Mouse (Mus musculus) embryonic facial prominence, embryonic 15.5 days (tissue): Measurements from ENCODE around the gene Cdk2ap2. TPM values are rescaled to one million over a fixed set of nuclear protein-coding genes. Genes with fewer than 3 reads are reported as not detected.

Experiments
- ATAC-seq: fragments of 200-750 bp; cut with Nextera tagmentation; 2 replicates; pipeline ENCODE4 v1.8.0; 2017; ENCODE audit warnings: low read depth, moderate TSS enrichment; ENCODE audit not compliant: insufficient number of reproducible peaks, low FRiP score, low TSS enrichment
- H3K27ac ChIP-seq: fragments of 300-500 bp; sonication (generic); replicated peaks from 2 replicates; pipeline ENCODE4 v1.5.1; 2015; ENCODE audit warnings: mild to moderate bottlenecking, inconsistent platforms
- H3K27me3 ChIP-seq: fragments of 300-500 bp; sonication (generic); 2 replicates; pipeline ENCODE4 v1.6.1; 2015; ENCODE audit warnings: inconsistent platforms
- H3K36me3 ChIP-seq: fragments of 300-500 bp; sonication (generic); 2 replicates; pipeline ENCODE4 v1.6.1; 2015; ENCODE audit warnings: mild to moderate bottlenecking, inconsistent platforms
- H3K4me1 ChIP-seq: fragments of 300-500 bp; sonication (generic); 2 replicates; pipeline ENCODE4 v1.6.1; 2015; ENCODE audit warnings: inconsistent platforms
- H3K4me2 ChIP-seq: fragments of 300-500 bp; sonication (generic); replicated peaks from 2 replicates; pipeline ENCODE4 v1.6.1; 2015; ENCODE audit warnings: mild to moderate bottlenecking, inconsistent platforms
- H3K4me3 ChIP-seq: fragments of 300-500 bp; sonication (generic); replicated peaks from 2 replicates; pipeline ENCODE4 v1.5.1; 2015; ENCODE audit warnings: mild to moderate bottlenecking, inconsistent platforms
- H3K9ac ChIP-seq: fragments of 300-500 bp; sonication (generic); 2 replicates; pipeline ENCODE4 v1.6.1; 2015; ENCODE audit warnings: inconsistent platforms
- H3K9me3 ChIP-seq: fragments of 300-500 bp; sonication (generic); replicated peaks from 2 replicates; pipeline ENCODE4 v1.6.1; 2016; ENCODE audit warnings: inconsistent platforms
- WGBS: fragments of 180-500 bp; shearing (Covaris S2); methylation state at CpG from one replicate; pipeline ENCODE4 v1.1.7; 2015; 5-methylcytosine and 5-hydroxymethylcytosine counted together
- polyA plus RNA-seq: library from polyadenylated mRNA; unstranded; fragments of >200 nt; fragmentation: Nextera tagmentation; extraction: Ambion mirVana; gene quantifications from 2 replicates; pipeline ENCODE4 v1.2.1, GENCODE M21; 2015

Gene Cdk2ap2
- polyA plus RNA-seq, 1 experiment from 2014 or later: 92.8 TPM

DNA sequence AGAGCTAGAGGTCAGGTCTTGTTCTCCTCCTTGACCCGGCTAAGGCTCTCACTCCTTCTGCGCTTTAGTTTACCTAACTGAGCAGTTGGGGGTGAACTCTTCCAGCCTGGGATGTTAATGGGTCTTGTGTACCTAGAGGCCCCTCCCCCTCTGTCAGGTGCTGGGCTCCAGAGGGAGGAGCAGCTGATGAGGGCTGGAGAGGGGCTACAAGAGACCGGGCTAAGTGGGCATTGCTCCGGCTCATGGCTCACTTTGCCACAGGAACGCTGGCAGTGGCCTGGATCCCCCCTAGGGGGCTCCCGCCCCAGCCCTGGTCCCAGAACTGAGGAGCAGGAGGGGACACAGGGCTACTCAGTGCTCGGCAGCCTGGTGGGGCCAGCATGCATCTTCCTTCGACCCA is 13.2 kb upstream of the Cdk2ap2 start:
- Histone ChIP-seq H3K4me1 (no peaks in the 10 kb centered on the region), H3K4me2 (no peak overlapping the region), H3K9me3 (no peaks in the 10 kb centered on the region), H3K36me3 (no peaks in the 10 kb centered on the region), H3K9ac (no peak overlapping the region), H3K4me3 (no peak overlapping the region), H3K27me3 (no peaks in the 10 kb centered on the region), H3K27ac (no peak overlapping the region)
- no peak for ATAC-seq
- 26% methylated on average over 8 of the region's 8 CpGs for whole genome bisulfite sequencing

DNA sequence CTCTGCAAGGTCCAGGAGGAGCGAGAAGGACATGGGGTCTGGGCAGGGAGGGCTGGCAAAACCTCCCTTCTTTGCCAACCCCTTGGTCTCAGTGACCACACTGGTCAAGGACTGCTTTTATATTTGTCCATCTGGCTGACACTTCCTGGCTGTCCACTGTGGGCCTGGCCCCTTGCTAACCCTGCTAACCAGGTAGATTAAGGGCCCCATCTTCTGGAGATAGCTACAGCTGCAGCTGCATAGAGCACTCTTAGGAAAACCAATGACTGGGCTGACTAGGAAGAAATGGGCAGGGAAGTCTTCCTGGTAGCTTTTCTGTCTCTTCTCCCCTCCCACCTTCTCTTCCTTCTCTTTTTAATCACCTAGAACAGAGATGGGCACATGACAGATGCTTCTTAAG is 12.0 kb upstream of the Cdk2ap2 start:
- H3K36me3 ChIP-seq: no peaks in the 10 kb centered on the region
- H3K27me3 ChIP-seq: peaks cover 2% of the 10 kb centered on the region; the same call in 1 of the 2 replicates
- H3K4me2 ChIP-seq: no peak overlapping the region
- H3K27ac ChIP-seq: no peak overlapping the region
- 67% methylated on average over 1 of the region's 1 CpGs for WGBS
- H3K9ac ChIP-seq: no peak overlapping the region
- ATAC-seq: no peak
- H3K4me3 ChIP-seq: no peak overlapping the region
- H3K9me3 ChIP-seq: no peaks in the 10 kb centered on the region
- H3K4me1 ChIP-seq: no peaks in the 10 kb centered on the region

DNA sequence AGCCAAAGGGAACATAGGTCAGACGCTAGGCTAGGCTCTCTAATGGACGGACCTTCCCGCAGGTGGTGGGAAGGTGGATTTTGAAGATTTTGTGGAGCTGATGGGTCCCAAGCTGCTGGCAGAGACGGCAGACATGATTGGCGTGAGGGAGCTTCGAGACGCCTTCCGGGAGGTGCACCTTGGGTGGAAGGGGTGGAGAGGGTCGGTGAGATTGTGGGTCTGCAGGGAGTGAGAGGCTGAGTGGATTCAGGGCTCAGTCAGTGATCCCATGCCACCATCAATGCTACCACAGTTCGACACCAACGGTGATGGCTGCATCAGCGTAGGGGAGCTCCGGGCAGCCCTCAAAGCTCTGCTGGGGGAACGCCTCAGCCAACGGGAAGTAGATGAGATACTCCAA is 10.8 kb upstream of the Cdk2ap2 start:
- Histone ChIP-seq H3K27me3 (peaks cover 2% of the 10 kb centered on the region; the same call in 1 of the 2 replicates), H3K27ac (no peak overlapping the region), H3K4me3 (no peak overlapping the region), H3K9ac (no peak overlapping the region), H3K4me2 (no peak overlapping the region), H3K4me1 (no peaks in the 10 kb centered on the region), H3K9me3 (no peaks in the 10 kb centered on the region), H3K36me3 (no peaks in the 10 kb centered on the region)
- no peak for ATAC-seq
- WGBS: 89% methylated on average over 15 of the region's 15 CpGs

DNA sequence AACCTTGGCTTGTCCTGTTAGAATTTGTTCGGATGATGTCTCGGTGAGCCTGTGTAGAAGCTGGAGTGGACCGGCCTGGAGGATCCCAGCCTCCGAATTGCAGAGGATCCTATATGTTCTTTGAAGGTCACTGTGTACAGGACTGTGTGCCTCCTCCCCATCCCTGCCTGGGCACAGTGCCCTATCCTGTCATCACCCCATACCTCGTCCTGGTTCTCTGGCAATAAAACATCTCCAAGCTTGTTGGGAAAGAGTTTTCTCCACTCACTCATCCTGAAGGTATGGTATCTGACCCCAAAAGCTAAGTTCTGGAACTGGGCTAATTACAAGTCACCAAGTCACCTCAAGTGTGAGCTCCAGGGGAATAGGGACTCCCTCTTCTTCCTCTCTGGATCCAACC is 9.9 kb upstream of the Cdk2ap2 start:
- Histone ChIP-seq H3K4me2 (no peak overlapping the region), H3K4me3 (no peak overlapping the region), H3K9ac (no peak overlapping the region), H3K4me1 (no peaks in the 10 kb centered on the region), H3K36me3 (no peaks in the 10 kb centered on the region), H3K27me3 (peaks cover 2% of the 10 kb centered on the region; the same call in 1 of the 2 replicates), H3K9me3 (no peaks in the 10 kb centered on the region), H3K27ac (no peak overlapping the region)
- WGBS: 80% methylated on average over 5 of the region's 5 CpGs
- no peak for ATAC-seq

DNA sequence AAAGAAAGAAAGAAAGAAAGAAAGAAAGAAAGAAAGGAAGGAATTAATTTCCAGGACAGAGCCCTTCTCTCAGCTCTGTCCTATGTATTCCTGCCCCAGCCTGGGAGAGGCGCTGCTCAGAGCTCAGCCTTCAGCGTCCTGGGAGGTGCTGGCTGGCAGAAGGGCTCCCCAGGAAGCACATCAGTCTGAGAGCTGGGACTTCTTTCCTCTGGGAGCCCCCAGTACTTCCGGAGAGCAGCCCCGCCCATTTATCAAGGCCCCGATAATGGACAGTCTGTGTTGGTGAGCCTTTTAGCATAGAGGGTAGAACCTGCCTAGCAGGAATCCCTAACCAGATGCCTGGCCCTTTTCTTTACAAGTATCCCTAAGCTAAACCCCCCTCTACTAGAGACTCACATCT is 8.8 kb upstream of the Cdk2ap2 start:
- 47% methylated on average over 5 of the region's 5 CpGs for WGBS
- Histone ChIP-seq H3K27ac (no peak overlapping the region), H3K4me1 (no peaks in the 10 kb centered on the region), H3K27me3 (peaks cover 2% of the 10 kb centered on the region; the same call in 1 of the 2 replicates), H3K4me2 (no peak overlapping the region), H3K9ac (no peak overlapping the region), H3K9me3 (no peaks in the 10 kb centered on the region), H3K4me3 (no peak overlapping the region), H3K36me3 (no peaks in the 10 kb centered on the region)
- ATAC-seq: no peak

DNA sequence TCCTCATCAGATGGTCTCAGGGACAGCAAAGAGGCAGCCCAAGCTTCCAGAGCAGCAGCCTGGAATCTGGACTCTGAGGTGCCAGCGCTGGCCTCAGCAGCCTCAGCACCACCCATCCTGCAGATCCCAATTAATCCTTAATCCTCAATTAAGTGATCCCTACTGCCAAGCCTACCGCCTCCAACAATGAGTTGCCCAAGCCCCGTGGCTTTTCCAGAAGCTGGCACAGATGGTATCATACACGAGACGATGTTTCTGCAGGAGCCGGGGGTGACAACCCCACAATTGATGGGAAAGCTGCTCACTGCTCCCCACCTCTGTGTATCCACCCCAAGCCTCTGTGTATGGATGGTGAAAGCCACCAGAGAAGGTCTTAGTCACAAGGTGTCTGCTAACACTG is 7.9 kb upstream of the Cdk2ap2 start:
- Histone ChIP-seq H3K27me3 (peaks cover 2% of the 10 kb centered on the region; the same call in 1 of the 2 replicates), H3K9me3 (no peaks in the 10 kb centered on the region), H3K9ac (no peak overlapping the region), H3K4me2 (no peak overlapping the region), H3K4me1 (no peaks in the 10 kb centered on the region), H3K36me3 (no peaks in the 10 kb centered on the region), H3K27ac (no peak overlapping the region), H3K4me3 (no peak overlapping the region)
- no peak for ATAC-seq
- 73% methylated on average over 6 of the region's 6 CpGs for WGBS

DNA sequence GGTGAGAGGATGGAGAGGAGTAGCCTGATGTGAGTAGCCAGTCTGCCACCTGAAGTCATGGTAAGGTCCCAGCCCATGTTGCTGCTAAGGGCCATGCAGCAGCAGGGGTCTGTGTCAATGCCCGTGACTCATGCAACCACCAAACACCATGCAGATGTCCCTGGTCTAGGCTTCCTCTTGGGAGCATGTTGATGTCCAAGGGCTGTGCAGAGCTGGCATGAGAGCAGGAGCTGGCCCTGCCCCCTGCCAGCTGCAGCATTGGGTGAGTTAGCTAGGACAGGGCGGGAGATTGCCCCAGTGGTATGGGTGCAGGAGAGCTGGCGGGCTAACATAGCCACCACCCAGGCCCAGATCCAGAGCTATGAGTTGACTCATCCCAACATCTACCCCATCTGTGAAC is 6.5 kb upstream of the Cdk2ap2 start:
- no peak for ATAC-seq
- H3K9me3 ChIP-seq: no peaks in the 10 kb centered on the region

DNA sequence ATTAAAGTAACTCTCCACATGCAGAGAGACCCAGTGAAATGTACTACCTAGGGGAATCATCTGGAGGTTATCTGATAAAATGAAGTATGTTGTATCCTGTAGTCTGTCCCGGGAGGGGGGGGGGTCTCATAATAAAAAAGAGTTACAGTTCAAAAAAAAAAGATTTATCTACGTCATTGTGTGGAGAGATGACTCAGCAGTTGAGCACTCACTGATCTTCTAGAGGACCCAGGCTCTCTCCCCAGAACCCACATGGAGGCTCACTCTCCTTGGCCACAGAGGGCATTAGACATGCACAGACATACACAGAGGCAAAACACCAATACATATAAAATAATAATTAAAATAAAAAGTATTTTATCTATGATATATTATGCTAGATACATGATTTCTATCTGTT is 5.6 kb upstream of the Cdk2ap2 start:
- Histone ChIP-seq H3K4me3 (no peak overlapping the region), H3K9me3 (no peaks in the 10 kb centered on the region), H3K27me3 (peaks cover 2% of the 10 kb centered on the region; the same call in 1 of the 2 replicates), H3K4me1 (peaks cover 6% of the 10 kb centered on the region; the same call in 1 of the 2 replicates), H3K4me2 (no peak overlapping the region), H3K9ac (no peak overlapping the region), H3K36me3 (no peaks in the 10 kb centered on the region), H3K27ac (no peak overlapping the region)
- WGBS: 53% methylated on average over 2 of the region's 2 CpGs
- no peak for ATAC-seq

More for the DNA sequence above, 6.5 kb upstream of the Cdk2ap2 start:
- peaks cover 2% of the 10 kb centered on the region; the same call in 1 of the 2 replicates for H3K27me3 ChIP-seq
- no peak overlapping the region for H3K4me2 ChIP-seq
- WGBS: 85% methylated on average over 3 of the region's 3 CpGs
- no peak overlapping the region for H3K27ac ChIP-seq
- no peak overlapping the region for H3K9ac ChIP-seq
- no peaks in the 10 kb centered on the region for H3K36me3 ChIP-seq
- H3K4me3 ChIP-seq: no peak overlapping the region
- no peaks in the 10 kb centered on the region for H3K4me1 ChIP-seq

DNA sequence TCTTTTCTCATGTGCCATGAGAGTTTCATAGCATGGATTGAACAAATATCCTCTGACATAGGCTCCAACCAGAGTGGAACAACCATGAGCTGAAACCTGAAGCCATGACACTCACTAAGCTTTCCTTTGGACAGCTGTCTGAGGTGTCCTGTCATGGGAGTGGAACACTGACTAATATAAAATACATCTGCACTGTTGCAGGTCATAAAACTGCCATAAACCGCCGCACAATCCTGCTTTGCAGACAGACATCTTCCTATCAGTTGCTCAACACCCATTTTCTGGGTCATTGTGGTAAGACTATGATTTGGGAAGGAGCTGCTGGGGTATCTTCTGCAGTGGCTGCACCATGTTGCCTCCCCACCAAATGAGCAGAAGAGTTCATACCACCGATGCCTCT is 4.2 kb upstream of the Cdk2ap2 start:
- Histone ChIP-seq H3K4me2 (no peak overlapping the region), H3K9me3 (no peaks in the 10 kb centered on the region), H3K4me3 (no peak overlapping the region), H3K4me1 (peaks cover 17% of the 10 kb centered on the region), H3K27me3 (peaks cover 2% of the 10 kb centered on the region; the same call in 1 of the 2 replicates), H3K27ac (no peak overlapping the region), H3K36me3 (no peaks in the 10 kb centered on the region), H3K9ac (no peak overlapping the region)
- no peak for ATAC-seq
- WGBS: 83% methylated on average over 3 of the region's 3 CpGs

DNA sequence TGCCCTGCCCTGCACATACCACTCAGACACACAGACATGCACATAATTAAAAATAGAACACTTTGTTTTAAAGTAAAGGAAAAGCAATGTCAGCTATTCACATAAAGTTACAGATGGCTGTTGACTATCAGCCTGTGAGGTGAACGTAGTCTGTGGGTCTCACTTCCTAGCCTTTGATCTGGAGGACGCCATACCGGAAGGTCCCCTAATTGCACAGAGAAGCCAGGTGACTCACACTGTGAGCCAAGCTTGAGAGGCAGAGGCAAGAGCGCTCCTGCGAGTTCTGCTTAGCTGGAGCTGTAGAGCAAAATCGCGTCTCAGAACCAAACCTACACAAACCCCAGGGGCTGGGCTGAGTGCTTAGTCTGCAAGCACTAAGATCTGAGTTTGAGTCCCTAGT is 3.2 kb upstream of the Cdk2ap2 start:
- Histone ChIP-seq H3K36me3 (no peaks in the 10 kb centered on the region), H3K4me2 (no peak overlapping the region), H3K9me3 (no peaks in the 10 kb centered on the region), H3K9ac (no peak overlapping the region), H3K4me3 (no peak overlapping the region), H3K27ac (no peak overlapping the region), H3K4me1 (peaks cover 26% of the 10 kb centered on the region), H3K27me3 (peaks cover 2% of the 10 kb centered on the region; the same call in 1 of the 2 replicates)
- ATAC-seq: no peak
- 63% methylated on average over 7 of the region's 7 CpGs for WGBS

DNA sequence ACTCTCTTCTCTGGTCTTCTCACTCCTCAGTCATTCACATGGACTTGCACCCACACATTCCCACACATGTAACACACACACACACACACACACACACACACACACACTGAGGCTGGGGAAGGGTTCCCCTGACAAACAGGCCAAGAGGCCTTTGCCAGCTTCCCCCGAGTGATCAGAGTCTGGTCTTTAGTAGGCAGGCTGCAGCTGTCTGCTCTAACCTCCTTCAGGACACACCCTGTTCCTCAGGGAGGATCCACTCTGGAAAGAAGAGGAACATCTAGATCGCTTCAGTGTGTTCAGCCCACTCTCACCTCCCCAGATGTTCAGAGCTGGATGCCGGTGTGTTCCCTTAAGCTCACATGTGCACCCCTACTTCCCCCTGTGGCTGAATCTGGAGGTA is 2.6 kb upstream of the Cdk2ap2 start:
- ATAC-seq: no peak

DNA sequence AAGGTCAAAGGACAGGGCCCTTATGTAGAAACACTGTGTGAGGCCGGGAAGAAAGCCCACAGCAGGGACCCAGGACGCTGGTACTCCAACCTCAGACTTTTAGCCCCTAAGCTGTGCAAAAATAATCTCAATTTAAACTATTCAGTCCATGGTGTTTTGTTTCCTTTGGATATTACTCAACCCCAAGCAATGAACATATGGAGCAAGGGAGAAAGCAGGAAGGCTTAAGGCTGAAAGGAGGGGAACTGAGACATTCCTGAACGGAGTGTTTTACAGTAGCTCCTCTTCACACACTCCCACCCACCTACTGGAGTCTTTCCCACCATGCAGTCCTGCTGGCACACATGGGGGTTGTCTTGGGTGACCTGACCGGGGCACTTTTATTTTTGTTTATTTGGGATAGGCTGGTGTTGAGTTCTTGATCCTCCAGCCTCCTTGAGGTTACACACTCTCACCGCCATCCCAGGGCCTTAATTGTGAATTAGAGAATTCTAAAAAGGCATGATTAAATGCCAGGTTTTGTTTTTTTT is 2.1 kb upstream of the Cdk2ap2 start:
- Histone ChIP-seq H3K9me3 (no peaks in the 10 kb centered on the region), H3K4me1 (peaks cover 37% of the 10 kb centered on the region), H3K9ac (no peak overlapping the region), H3K4me3 (no peak overlapping the region), H3K27ac (no peak overlapping the region), H3K27me3 (no peaks in the 10 kb centered on the region), H3K4me2 (no peak overlapping the region), H3K36me3 (no peaks in the 10 kb centered on the region)
- WGBS: 79% methylated on average over 5 of the region's 5 CpGs
- no peak for ATAC-seq

More for the DNA sequence above, 2.6 kb upstream of the Cdk2ap2 start:
- 67% methylated on average over 3 of the region's 3 CpGs for WGBS
- peaks cover 2% of the 10 kb centered on the region; the same call in 1 of the 2 replicates for H3K27me3 ChIP-seq
- H3K4me1 ChIP-seq: peaks cover 32% of the 10 kb centered on the region
- no peak overlapping the region for H3K9ac ChIP-seq
- no peak overlapping the region for H3K4me3 ChIP-seq
- no peaks in the 10 kb centered on the region for H3K9me3 ChIP-seq
- no peaks in the 10 kb centered on the region for H3K36me3 ChIP-seq
- H3K4me2 ChIP-seq: no peak overlapping the region
- no peak overlapping the region for H3K27ac ChIP-seq
